Mouse (Mus musculus) kidney, adult 2 months (tissue): ENCODE data around the gene Casq2.

Experiments used
- CTCF ChIP-seq: fragments of 200-500 bp; conservative IDR thresholded peaks from 2 replicates; pipeline ENCODE4 v1.5.1; 2011; ENCODE audit warnings: low read depth, mild to moderate bottlenecking, control low read depth, low read length, moderate library complexity, mixed read lengths; ENCODE audit not compliant: insufficient read depth, insufficient read length
- POLR2A ChIP-seq: fragments of 200-500 bp; IDR thresholded peaks from one replicate; pipeline ENCODE4 v1.6.1; 2011; ENCODE audit warnings: low read depth, low read length, control low read depth

DNA sequence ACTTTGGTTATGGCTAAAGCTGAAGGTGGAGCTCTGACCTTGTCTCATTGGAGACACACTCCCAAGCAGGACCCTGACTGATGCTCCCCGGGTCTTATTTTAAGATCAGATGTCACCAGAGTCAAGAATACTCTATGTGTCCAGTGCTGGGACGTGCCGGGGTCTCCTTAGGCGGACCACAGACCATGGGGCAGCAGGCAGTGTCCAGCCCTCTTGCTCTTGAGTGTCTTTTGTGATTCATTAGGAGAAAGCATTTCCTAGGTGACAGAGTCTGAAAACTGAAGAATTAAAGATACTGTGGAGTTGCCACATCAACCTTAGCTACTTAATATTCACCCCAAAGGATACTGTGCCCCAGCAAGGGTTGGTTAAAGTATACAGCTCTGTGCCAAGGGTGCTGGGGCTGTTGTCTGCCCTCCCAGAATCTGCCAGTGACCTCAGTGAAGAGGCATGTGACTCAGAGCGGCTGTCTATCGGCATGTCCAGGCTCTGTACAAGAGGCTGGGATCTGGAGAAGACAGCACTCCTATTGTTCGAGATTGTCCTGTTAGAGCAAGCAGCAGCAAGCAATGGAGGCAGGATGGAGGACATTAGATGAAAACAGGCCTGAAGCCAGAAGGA lies 25.9 kb downstream of the Casq2 start:
- no peak for TF ChIP-seq CTCF
- no peak for TF ChIP-seq POLR2A
